Comparison of ENCODE assay signal across 30 mouse cellular contexts in genomic region chr11:115059797-115060196, GRCm38 (mm10). TPM values are rescaled to one million over a fixed set of nuclear protein-coding genes. Genes with fewer than 3 reads are reported as not detected.
DNase-seq lines count a peak whose midpoint lies in the region; ATAC-seq and TF ChIP-seq lines count a peak whose summit lies in the region.
"Had no signal": no experiment of that assay in that cellular context is flagged by ENCODE, and none has a peak within 500 bp of the region (broad histone marks: within the 10 kb centered on the region; RNA-seq: fewer than 3 reads in every experiment).

No protein-coding gene starts in this region.

- no peak overlapping the region for H3K27ac ChIP-seq in liver, postnatal 0 days (ENCODE audit: low read depth)
- H3K27ac ChIP-seq in liver, embryonic 11.5 days (ENCODE audit: low read depth, low read length), result no peak overlapping the region
- H3K27ac ChIP-seq: embryonic facial prominence, embryonic 10.5 days; embryonic facial prominence, embryonic 13.5 days; forebrain, embryonic 12.5 days; forebrain, embryonic 15.5 days; hindbrain, embryonic 10.5 days; hindbrain, embryonic 14.5 days; hindbrain, postnatal 0 days had no signal

- no peak for TF ChIP-seq EP300 in liver, postnatal 0 days (IDR thresholded peaks at IDR 0.05; ENCODE audit: low read depth)

- TF ChIP-seq POLR2A in lung, adult 2 months (IDR thresholded peaks at IDR 0.05; ENCODE audit: borderline replicate concordance, extremely low read depth, low read depth, low read length), result no peak

- H3K4me2 ChIP-seq in liver, postnatal 0 days (ENCODE audit: low read depth, low read length), result no peak overlapping the region
- no peak overlapping the region for H3K4me2 ChIP-seq in liver, embryonic 11.5 days
- H3K4me2 ChIP-seq: embryonic facial prominence, embryonic 13.5 days; forebrain, embryonic 12.5 days; forebrain, embryonic 15.5 days; heart, embryonic 11.5 days; hindbrain, embryonic 14.5 days had no signal

- no peak overlapping the region for H3K9ac ChIP-seq in liver, postnatal 0 days (replicated peaks)
- no peak overlapping the region for H3K9ac ChIP-seq in liver, embryonic 11.5 days (ENCODE audit: low read depth, low read length)
- H3K9ac ChIP-seq: embryonic facial prominence, embryonic 13.5 days; forebrain, embryonic 12.5 days; forebrain, embryonic 15.5 days; hindbrain, embryonic 14.5 days had no signal

- no peaks in the 10 kb centered on the region for H3K9me3 ChIP-seq in liver, postnatal 0 days (ENCODE audit: low read length)
- H3K9me3 ChIP-seq in liver, embryonic 11.5 days (ENCODE audit: control insufficient read depth, low read length), result no peaks in the 10 kb centered on the region
- H3K9me3 ChIP-seq: embryonic facial prominence, embryonic 10.5 days; embryonic facial prominence, embryonic 13.5 days; forebrain, embryonic 12.5 days; forebrain, embryonic 15.5 days; hindbrain, embryonic 10.5 days had no signal

- no peak overlapping the region for H3K4me3 ChIP-seq in liver, postnatal 0 days (ENCODE audit: low read depth, low read length)
- H3K4me3 ChIP-seq in liver, embryonic 11.5 days (ENCODE audit: low read depth, low read length), result no peak overlapping the region
- no peak overlapping the region for H3K4me3 ChIP-seq in lung, adult 2 months (replicated peaks; ENCODE audit: extremely low read depth, low read depth, low read length)
- H3K4me3 ChIP-seq: embryonic facial prominence, embryonic 10.5 days; embryonic facial prominence, embryonic 13.5 days; erythroblast, embryonic 14.5 days; forebrain, embryonic 12.5 days; forebrain, embryonic 15.5 days; hindbrain, embryonic 10.5 days had no signal

- 0 out of 2 replicates have a peak, but pooled peaks have one; percentile 21 for ATAC-seq in liver, postnatal 0 days
- ATAC-seq in liver, embryonic 11.5 days (replicated peaks; ENCODE audit: low FRiP score), result no peak
- peak; percentile 57 for ATAC-seq in megakaryocyte progenitor cell, adult 5-6 weeks (replicated peaks; ENCODE audit: poor library complexity)
- ATAC-seq: CD4-positive, CD25-positive, alpha-beta regulatory T cell, adult 4 months; forebrain, embryonic 15.5 days; hindbrain, postnatal 0 days had no signal

- TF ChIP-seq CTCF in liver, postnatal 0 days (IDR thresholded peaks at IDR 0.05; ENCODE audit: low read depth), result no peak
- no peak for TF ChIP-seq CTCF in lung, adult 2 months (IDR thresholded peaks at IDR 0.05; ENCODE audit: insufficient read depth, low read length)

- no peaks in the 10 kb centered on the region for H3K36me3 ChIP-seq in liver, postnatal 0 days (replicated peaks; ENCODE audit: insufficient read depth, low read length)
- no peaks in the 10 kb centered on the region for H3K36me3 ChIP-seq in liver, embryonic 11.5 days (ENCODE audit: control insufficient read depth, insufficient read depth, low read length)
- H3K36me3 ChIP-seq: embryonic facial prominence, embryonic 10.5 days; embryonic facial prominence, embryonic 13.5 days; forebrain, embryonic 12.5 days; forebrain, embryonic 15.5 days; hindbrain, embryonic 10.5 days had no signal

- H3K4me1 ChIP-seq in liver, postnatal 0 days (ENCODE audit: insufficient read depth), result no peaks in the 10 kb centered on the region; the same call in 1 of the 2 replicates
- H3K4me1 ChIP-seq in liver, embryonic 11.5 days (replicated peaks; ENCODE audit: control insufficient read depth, insufficient read depth, low read length), result no peaks in the 10 kb centered on the region
- H3K4me1 ChIP-seq in lung, adult 2 months (ENCODE audit: control insufficient read depth, insufficient read depth, low read length), result no peaks in the 10 kb centered on the region
- H3K4me1 ChIP-seq: embryonic facial prominence, embryonic 10.5 days; embryonic facial prominence, embryonic 13.5 days; forebrain, embryonic 12.5 days; forebrain, embryonic 15.5 days had no signal

- WGBS in liver, postnatal 0 days (ENCODE audit: insufficient replicate concordance), result 53% methylated on average over 2 of the region's 2 CpGs
- WGBS in liver, embryonic 11.5 days, result 68% methylated on average over 2 of the region's 2 CpGs
- WGBS in lung, adult 2 months, result 65% methylated on average over 2 of the region's 2 CpGs

- no peak for DNase-seq in liver, postnatal 0 days
- no peak for DNase-seq in liver, embryonic 11.5 days (ENCODE audit: low spot score)
- DNase-seq in lung, postnatal 36 days, result peak; percentile 33
- DNase-seq in lung, adult 2 months, result no peak
- DNase-seq in adrenal gland, postnatal 25 days, result no peak
- DNase-seq: adrenal gland, adult 2 months; adrenal gland, postnatal 14 days; cerebellum, adult 11-12 months; cerebellum, adult 8-10 months; cerebellum, postnatal 10 days; cerebellum, postnatal 36 days; embryo, embryonic 11 days; gastrocnemius, postnatal 25 days had no signal

- no peaks in the 10 kb centered on the region for H3K27me3 ChIP-seq in liver, postnatal 0 days (ENCODE audit: insufficient read depth, low read length)
- H3K27me3 ChIP-seq in liver, embryonic 11.5 days (replicated peaks; ENCODE audit: control insufficient read depth, insufficient read depth, low read length), result no peaks in the 10 kb centered on the region
- H3K27me3 ChIP-seq: embryonic facial prominence, embryonic 13.5 days; forebrain, embryonic 12.5 days; forebrain, embryonic 15.5 days had no signal

RNA-seq across cellular contexts. Expression of gene Cd300e, which starts 2.2 kb away (rescaled TPM):
- polyA plus RNA-seq in liver, postnatal 0 days (2015; fragmentation: Nextera tagmentation; extraction: Ambion mirVana), result 0.98 and 1.1 TPM in 2 replicates
- 0.33 and 0.56 TPM in 2 replicates for polyA plus RNA-seq in liver, embryonic 11.5 days (2014; fragmentation: Nextera tagmentation; extraction: Ambion mirVana)
- 2.1 and 2.6 TPM in 2 replicates for polyA plus RNA-seq in lung, adult 2 months (2012; rRNA removed)
- 0.17 and 0.42 TPM in 2 replicates for total RNA-seq in megakaryocyte progenitor cell, adult 5-6 weeks (2015)
- total RNA-seq in megakaryocyte progenitor cell, adult 5-6 weeks (2017), result 0.10 and 0.25 TPM in 2 replicates
- total RNA-seq in adrenal gland, postnatal 25 days (2021), result 0.33 TPM in 1 of 2 replicates, not detected in the other
- total RNA-seq: gastrocnemius, postnatal 25 days; hindbrain, postnatal 0 days; MEL had no signal
- polyA plus RNA-seq: adrenal gland, adult 2 months; brain, embryonic 14.5 days; C2C12; embryonic facial prominence, embryonic 10.5 days; embryonic facial prominence, embryonic 13.5 days; erythroblast, embryonic 14.5 days; forebrain, embryonic 12.5 days; forebrain, embryonic 15.5 days; heart, embryonic 11.5 days; heart, embryonic 14.5 days; hindbrain, embryonic 10.5 days; hindbrain, embryonic 14.5 days had no signal

RNA-seq across cellular contexts. Expression of gene Cd300ld3, which starts 11.6 kb away (rescaled TPM):
- polyA plus RNA-seq in liver, postnatal 0 days (2015; fragmentation: Nextera tagmentation; extraction: Ambion mirVana), result not detected in 2 replicates
- polyA plus RNA-seq in liver, embryonic 11.5 days (2014; fragmentation: Nextera tagmentation; extraction: Ambion mirVana), result not detected in 2 replicates
- 18.6 and 25.0 TPM in 2 replicates for polyA plus RNA-seq in lung, adult 2 months (2012; rRNA removed)
- total RNA-seq in megakaryocyte progenitor cell, adult 5-6 weeks (2015), result 0.22 and 0.47 TPM in 2 replicates
- 0.78 TPM in 1 of 2 replicates, not detected in the other for total RNA-seq in megakaryocyte progenitor cell, adult 5-6 weeks (2017)
- 2.3 and 4.2 TPM in 2 replicates for total RNA-seq in adrenal gland, postnatal 25 days (2021)
- total RNA-seq: adrenal gland, postnatal 14 days; hindbrain, postnatal 0 days; MEL had no signal
- polyA plus RNA-seq: C2C12; CD4-positive, CD25-positive, alpha-beta regulatory T cell, adult 4 months; embryonic facial prominence, embryonic 10.5 days; embryonic facial prominence, embryonic 13.5 days; erythroblast, embryonic 14.5 days; forebrain, embryonic 12.5 days; forebrain, embryonic 15.5 days; heart, embryonic 11.5 days; heart, embryonic 14.5 days; heart, postnatal 0 days; hindbrain, embryonic 10.5 days; hindbrain, embryonic 14.5 days; hindbrain, postnatal 0 days had no signal

RNA-seq across cellular contexts. Expression of gene Cd300ld5, which starts 22.2 kb away (rescaled TPM):
- not detected in 2 replicates for polyA plus RNA-seq in liver, postnatal 0 days (2015; fragmentation: Nextera tagmentation; extraction: Ambion mirVana)
- not detected in 2 replicates for polyA plus RNA-seq in liver, embryonic 11.5 days (2014; fragmentation: Nextera tagmentation; extraction: Ambion mirVana)
- polyA plus RNA-seq in lung, adult 2 months (2012; rRNA removed), result 2.2 and 2.3 TPM in 2 replicates
- 0.22 TPM in 1 of 2 replicates, not detected in the other for total RNA-seq in megakaryocyte progenitor cell, adult 5-6 weeks (2015)
- not detected in 2 replicates for total RNA-seq in megakaryocyte progenitor cell, adult 5-6 weeks (2017)
- 3.5 TPM in 1 of 2 replicates, not detected in the other for total RNA-seq in adrenal gland, postnatal 25 days (2021)
- total RNA-seq: hindbrain, postnatal 0 days; MEL had no signal
- polyA plus RNA-seq: CD4-positive, CD25-positive, alpha-beta regulatory T cell, adult 4 months; cortical plate, adult 2 months; embryonic facial prominence, embryonic 10.5 days; embryonic facial prominence, embryonic 13.5 days; erythroblast, embryonic 14.5 days; forebrain, embryonic 12.5 days; forebrain, embryonic 15.5 days; heart, embryonic 11.5 days; heart, embryonic 14.5 days; heart, postnatal 0 days; hindbrain, embryonic 10.5 days; hindbrain, embryonic 14.5 days; hindbrain, postnatal 0 days had no signal

RNA-seq across cellular contexts. Expression of gene Rab37, which starts 31.4 kb away (rescaled TPM):
- polyA plus RNA-seq in liver, postnatal 0 days (2015; fragmentation: Nextera tagmentation; extraction: Ambion mirVana), result 2.5 and 3.1 TPM in 2 replicates
- polyA plus RNA-seq in liver, embryonic 11.5 days (2014; fragmentation: Nextera tagmentation; extraction: Ambion mirVana), result 6.3 and 7.9 TPM in 2 replicates
- polyA plus RNA-seq in lung, adult 2 months (2012; rRNA removed), result 0.58 and 1.1 TPM in 2 replicates
- total RNA-seq in megakaryocyte progenitor cell, adult 5-6 weeks (2015), result 4.6 and 9.6 TPM in 2 replicates
- total RNA-seq in megakaryocyte progenitor cell, adult 5-6 weeks (2017), result 8.5 and 13.9 TPM in 2 replicates
- 0.58 and 0.76 TPM in 2 replicates for total RNA-seq in adrenal gland, postnatal 25 days (2021)

RNA-seq across cellular contexts. Expression of gene Cd300ld4, which starts 33.0 kb away (rescaled TPM):
- polyA plus RNA-seq in liver, postnatal 0 days (2015; fragmentation: Nextera tagmentation; extraction: Ambion mirVana), result not detected in 2 replicates
- polyA plus RNA-seq in liver, embryonic 11.5 days (2014; fragmentation: Nextera tagmentation; extraction: Ambion mirVana), result not detected in 2 replicates
- 0.43 and 0.77 TPM in 2 replicates for polyA plus RNA-seq in lung, adult 2 months (2012; rRNA removed)
- 0.22 TPM in 1 of 2 replicates, not detected in the other for total RNA-seq in megakaryocyte progenitor cell, adult 5-6 weeks (2015)
- not detected in 2 replicates for total RNA-seq in megakaryocyte progenitor cell, adult 5-6 weeks (2017)
- total RNA-seq in adrenal gland, postnatal 25 days (2021), result not detected in 2 replicates
- total RNA-seq: adrenal gland, adult 2 months; adrenal gland, postnatal 14 days; gastrocnemius, postnatal 25 days; hindbrain, postnatal 0 days; MEL had no signal
- polyA plus RNA-seq: C2C12; CD4-positive, CD25-positive, alpha-beta regulatory T cell, adult 4 months; embryonic facial prominence, embryonic 10.5 days; embryonic facial prominence, embryonic 13.5 days; erythroblast, embryonic 14.5 days; forebrain, embryonic 12.5 days; forebrain, embryonic 15.5 days; heart, embryonic 11.5 days; heart, embryonic 14.5 days; heart, postnatal 0 days; hindbrain, embryonic 10.5 days; hindbrain, embryonic 14.5 days; hindbrain, postnatal 0 days had no signal

Comparison
In these comparisons a context has a peak if more than half of its experiments do, and no peak if none do; other contexts are left out.
1. RNA of gene Cd300ld3, which starts 11.6 kb away (polyA plus RNA-seq): 18.6 to 25.0 TPM in lung, adult 2 months; not detected in liver, postnatal 0 days and not detected in liver, embryonic 11.5 days; every median in the first group is over 10 times any median in the second.